8 mouse cellular contexts compared by ENCODE assay signal in the genomic region with DNA sequence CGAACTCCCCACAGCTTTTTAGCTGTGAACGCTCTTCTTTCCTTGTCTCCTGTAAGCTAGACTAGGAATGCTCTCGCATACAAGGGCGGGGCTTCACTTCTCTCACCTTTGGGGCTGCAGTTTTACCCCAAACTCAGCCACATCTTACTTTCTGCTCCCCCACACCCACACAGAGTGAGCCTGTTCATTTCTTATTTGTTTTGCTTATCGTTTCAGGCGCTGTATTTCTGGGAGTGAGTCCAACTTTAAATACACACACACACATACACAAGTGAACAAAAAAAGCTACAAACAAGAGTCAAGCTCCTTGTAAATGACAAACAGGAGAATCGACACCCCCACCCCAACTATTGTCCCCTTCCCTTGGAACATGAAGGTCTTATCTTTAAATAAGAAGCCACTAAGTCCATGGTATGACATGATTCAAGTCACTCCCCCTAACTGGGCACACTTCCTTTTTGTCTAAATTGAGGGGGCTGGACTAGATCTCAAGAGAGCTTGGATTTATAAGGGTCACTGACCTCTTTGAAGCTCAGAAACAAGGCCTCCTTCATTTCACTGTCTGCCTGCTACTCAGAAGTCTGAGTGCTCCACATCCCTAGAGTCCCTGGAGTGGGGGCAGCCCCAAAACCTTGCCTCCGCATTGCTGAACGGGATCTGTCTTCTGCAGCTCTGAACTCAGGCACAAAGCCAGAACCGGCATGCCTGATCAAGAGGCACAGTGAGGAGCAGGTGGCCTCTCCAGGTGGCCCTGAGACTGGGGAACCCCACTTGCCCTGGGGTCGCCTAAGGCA.
DNase-seq lines count a peak whose midpoint lies in the region; ATAC-seq and TF ChIP-seq lines count a peak whose summit lies in the region.

No protein-coding gene starts in this region.

- H3K4me3 ChIP-seq in heart, embryonic 12.5 days = no peak overlapping the region
- no peak overlapping the region for H3K4me3 ChIP-seq in heart, adult 2 months
- H3K4me3 ChIP-seq in lung, embryonic 14.5 days (ENCODE audit: low read depth, low read length) = no peak overlapping the region
- no peak overlapping the region for H3K4me3 ChIP-seq in lung, adult 2 months (replicated peaks; ENCODE audit: extremely low read depth, low read depth, low read length)
- no peak overlapping the region for H3K4me3 ChIP-seq in lung, postnatal 0 days (ENCODE audit: low read depth, low read length)

- H3K9ac ChIP-seq in heart, embryonic 12.5 days = no peak overlapping the region
- no peak overlapping the region for H3K9ac ChIP-seq in heart, adult 2 months (ENCODE audit: low read depth, low read length)
- no peak overlapping the region for H3K9ac ChIP-seq in lung, embryonic 14.5 days
- H3K9ac ChIP-seq in lung, postnatal 0 days (replicated peaks; ENCODE audit: low read depth) = no peak overlapping the region

- DNase-seq in heart, adult 2 months = no peak
- peak; percentile 75 for DNase-seq in lung, embryonic 14.5 days
- no peak for DNase-seq in lung, adult 2 months
- DNase-seq in embryo, embryonic 11.5 days (ENCODE audit: low read depth, low spot score) = peak; percentile 42
- DNase-seq in lung, postnatal 0 days (ENCODE audit: low spot score) = peak; percentile 62
- DNase-seq in adrenal gland, adult 18-20 months (ENCODE audit: low spot score in 2 of 2) = no peak

- peaks cover 11% of the 10 kb centered on the region for H3K4me1 ChIP-seq in heart, embryonic 12.5 days (replicated peaks)
- H3K4me1 ChIP-seq in heart, adult 2 months (ENCODE audit: control insufficient read depth, insufficient read depth, low read length) = no peaks in the 10 kb centered on the region
- H3K4me1 ChIP-seq in lung, embryonic 14.5 days (ENCODE audit: insufficient read depth) = peaks cover 32% of the 10 kb centered on the region
- H3K4me1 ChIP-seq in lung, adult 2 months (ENCODE audit: control insufficient read depth, insufficient read depth, low read length) = peaks cover 2% of the 10 kb centered on the region; the same call in 1 of the 2 replicates
- no peaks in the 10 kb centered on the region; the same call in 1 of the 2 replicates for H3K4me1 ChIP-seq in lung, postnatal 0 days (ENCODE audit: insufficient read depth, low read depth, low read length)

- no peak overlapping the region for H3K27ac ChIP-seq in heart, embryonic 12.5 days (ENCODE audit: poor library complexity, severe bottlenecking)
- no peak overlapping the region for H3K27ac ChIP-seq in heart, adult 2 months
- H3K27ac ChIP-seq in lung, embryonic 14.5 days (ENCODE audit: low read depth) = peak overlapping the region; percentile 87
- H3K27ac ChIP-seq in lung, postnatal 0 days (ENCODE audit: low read length) = no peak overlapping the region

- no peak for TF ChIP-seq EP300 in heart, adult 2 months (IDR thresholded peaks at IDR 0.05; ENCODE audit: insufficient read depth, low read depth, low read length)
- no peak for TF ChIP-seq EP300 in lung, postnatal 0 days (IDR thresholded peaks at IDR 0.05)

- no peaks in the 10 kb centered on the region for H3K36me3 ChIP-seq in heart, embryonic 12.5 days
- H3K36me3 ChIP-seq in heart, adult 2 months (ENCODE audit: control insufficient read depth, insufficient read depth, low read length) = no peaks in the 10 kb centered on the region
- H3K36me3 ChIP-seq in lung, embryonic 14.5 days (ENCODE audit: insufficient read depth) = no peaks in the 10 kb centered on the region
- no peaks in the 10 kb centered on the region for H3K36me3 ChIP-seq in lung, postnatal 0 days (ENCODE audit: insufficient read depth, low read length)

- intact Hi-C loops in heart, adult 2 months (cut with DNase I) = no loop called here

- TF ChIP-seq CTCF in heart, adult 2 months (IDR thresholded peaks at IDR 0.05) = no peak
- no peak for TF ChIP-seq CTCF in lung, embryonic 14.5 days (IDR thresholded peaks at IDR 0.05; ENCODE audit: low read depth)
- TF ChIP-seq CTCF in lung, adult 2 months (IDR thresholded peaks at IDR 0.05; ENCODE audit: insufficient read depth, low read length) = no peak
- no peak for TF ChIP-seq CTCF in lung, postnatal 0 days (IDR thresholded peaks at IDR 0.05)

- H3K9me3 ChIP-seq in heart, embryonic 12.5 days (replicated peaks) = no peaks in the 10 kb centered on the region
- H3K9me3 ChIP-seq in lung, embryonic 14.5 days (ENCODE audit: low read depth, low read length) = no peaks in the 10 kb centered on the region
- H3K9me3 ChIP-seq in lung, postnatal 0 days (ENCODE audit: low read length) = no peaks in the 10 kb centered on the region

- TF ChIP-seq POLR2A in heart, adult 2 months (IDR thresholded peaks at IDR 0.05; ENCODE audit: insufficient read depth, low read depth, low read length) = no peak
- TF ChIP-seq POLR2A in lung, adult 2 months (IDR thresholded peaks at IDR 0.05; ENCODE audit: borderline replicate concordance, extremely low read depth, low read depth, low read length) = no peak

- no peak overlapping the region for H3K4me2 ChIP-seq in heart, embryonic 12.5 days
- H3K4me2 ChIP-seq in lung, embryonic 14.5 days = peak overlapping the region; percentile 4; the same call in 1 of the 2 replicates
- no peak overlapping the region for H3K4me2 ChIP-seq in lung, postnatal 0 days (replicated peaks; ENCODE audit: low read depth, low read length)

- H3K27me3 ChIP-seq in heart, embryonic 12.5 days (replicated peaks) = peaks cover 16% of the 10 kb centered on the region
- no peaks in the 10 kb centered on the region for H3K27me3 ChIP-seq in heart, adult 2 months (ENCODE audit: control insufficient read depth, insufficient read depth, low read length)
- no peaks in the 10 kb centered on the region for H3K27me3 ChIP-seq in lung, embryonic 14.5 days (ENCODE audit: insufficient read depth, low read length)
- H3K27me3 ChIP-seq in lung, postnatal 0 days (replicated peaks; ENCODE audit: insufficient read depth, low read length) = no peaks in the 10 kb centered on the region

- 53% methylated on average over 11 of the region's 11 CpGs for WGBS in heart, embryonic 12.5 days
- WGBS in heart, adult 2 months = 45% methylated on average over 11 of the region's 11 CpGs
- 25% methylated on average over 11 of the region's 11 CpGs for whole genome bisulfite sequencing in lung, embryonic 14.5 days
- WGBS in lung, adult 2 months = 42% methylated on average over 11 of the region's 11 CpGs
- 30% methylated on average over 11 of the region's 11 CpGs for WGBS in lung, postnatal 0 days

- 0 out of 2 replicates have a peak, but pooled peaks have one; percentile 20 for ATAC-seq in heart, embryonic 12.5 days (ENCODE audit: insufficient number of reproducible peaks, low FRiP score)
- peak; percentile 85 for ATAC-seq in lung, embryonic 14.5 days (ENCODE audit: insufficient read depth)
- ATAC-seq in lung, postnatal 0 days = peak; percentile 45
- no peak for ATAC-seq in erythroid progenitor cell, adult 5-6 weeks (replicated peaks; ENCODE audit: low FRiP score, poor library complexity, severe bottlenecking)

- H3K79me2 ChIP-seq in heart, adult 2 months (replicated peaks; ENCODE audit: control insufficient read depth, insufficient read depth, low read length) = no peaks in the 10 kb centered on the region

Comparison
In these comparisons a context has a peak if more than half of its experiments do, and no peak if none do; other contexts are left out.
1. DNase-seq: peak in lung, embryonic 14.5 days (single experiment), embryo, embryonic 11.5 days (single experiment) and lung, postnatal 0 days (single experiment); none in heart, adult 2 months (0 of 2), lung, adult 2 months (single experiment) and adrenal gland, adult 18-20 months (0 of 2).